Mouse (Mus musculus): ENCODE data around the gene Prr5l. TPM values are rescaled to one million over a fixed set of nuclear protein-coding genes. Genes with fewer than 3 reads are reported as not detected.
A peak's percentile ranks its signal among the peaks of the same experiment; 100 is the strongest.

The Prr5l gene
- polyA plus RNA-seq, 2 experiments, result 1.4 to 1.7 TPM

DNA sequence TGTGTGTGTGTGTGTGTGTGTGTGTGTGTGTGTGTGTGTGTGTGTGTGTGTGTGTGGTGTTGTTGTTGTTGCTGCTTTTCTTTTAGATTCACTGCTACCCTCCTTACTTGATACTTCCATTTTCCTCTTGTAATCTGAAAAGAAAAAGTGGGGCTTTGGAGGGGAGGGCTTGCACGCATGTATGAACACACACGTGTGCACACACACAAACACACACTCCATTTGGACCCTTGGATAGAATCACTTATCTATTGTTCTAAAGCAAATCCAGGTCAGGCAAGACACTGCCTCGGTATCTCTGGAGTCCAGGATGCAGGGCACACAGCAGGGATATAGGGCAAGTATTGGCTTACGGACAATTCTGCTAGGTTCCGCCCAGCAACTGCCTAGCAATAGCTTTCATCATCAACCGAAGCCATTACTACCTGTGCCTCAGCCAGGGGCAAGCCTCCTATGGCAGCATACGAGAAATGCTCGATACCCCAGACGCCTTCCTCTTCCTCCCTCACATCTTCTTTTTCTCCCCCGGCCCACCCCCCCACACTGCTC is 159.4 kb downstream of the Prr5l start:
- no peaks in the 10 kb centered on the region for H3K9me3 ChIP-seq (ENCODE audit: control insufficient read depth, low read length)

DNA sequence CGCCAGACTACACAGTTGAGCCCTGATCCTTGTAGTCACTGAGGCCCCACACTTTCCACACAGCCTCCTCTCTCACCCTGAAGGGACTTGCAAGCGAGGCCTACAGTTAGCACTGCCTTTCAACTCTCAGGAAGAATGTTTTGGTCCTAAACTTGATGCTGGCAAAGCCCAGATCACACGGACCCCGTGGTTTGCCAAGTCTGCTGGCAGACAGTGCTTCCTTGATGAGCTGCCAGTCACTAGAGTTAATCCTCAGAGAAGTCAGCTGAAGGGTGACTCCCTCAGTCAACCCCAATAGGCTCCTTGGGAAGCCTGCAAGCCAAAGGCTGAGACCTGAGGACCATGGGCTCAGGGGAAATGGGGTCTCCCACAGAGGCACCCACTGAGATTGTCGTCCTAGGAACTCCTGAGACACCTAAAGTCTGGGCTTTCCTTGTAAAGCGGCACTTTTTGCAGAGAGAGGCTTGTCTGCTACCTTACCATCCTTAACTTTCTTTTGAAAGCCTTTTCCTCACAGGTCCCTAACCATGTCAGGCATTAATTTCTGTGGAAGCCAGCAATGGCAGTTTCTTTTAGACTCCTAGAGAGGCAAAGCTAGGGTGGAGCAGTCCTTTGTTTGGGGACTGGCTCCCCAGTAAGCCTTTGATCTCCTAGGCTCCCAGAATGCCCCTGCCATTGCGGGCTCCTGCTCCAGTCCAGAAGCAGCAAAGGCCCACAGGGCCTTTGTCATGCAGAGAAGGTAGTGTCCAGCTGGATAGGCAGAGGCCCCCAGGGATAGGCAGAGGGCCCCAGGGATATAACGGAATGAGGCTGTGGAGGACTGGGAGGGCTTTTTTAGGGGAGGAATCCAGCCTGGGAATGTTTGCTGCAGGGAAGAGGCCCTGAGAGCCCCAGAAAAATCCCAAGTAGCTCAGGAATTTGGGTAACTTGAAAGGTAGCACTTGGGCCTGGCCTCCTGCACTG is 160.2 kb downstream of the Prr5l start:
- TF ChIP-seq CTCF (IDR thresholded peaks at IDR 0.05; ENCODE audit: low read depth), result no peak
- no peak for TF ChIP-seq EP300 (IDR thresholded peaks at IDR 0.05; ENCODE audit: low read depth)
- DNase-seq (ENCODE audit: low read depth in 3 of 3, low spot score in 3 of 3), result no peak
- H3K4me1 ChIP-seq (replicated peaks; ENCODE audit: control insufficient read depth in 2 of 2, insufficient read depth in 2 of 2, low read length in 1 of 2), result no peaks in the 10 kb centered on the region
- H3K4me3 ChIP-seq (ENCODE audit: insufficient read depth in 1 of 2, low read depth in 2 of 2, low read length in 2 of 2), result no peak overlapping the region
- H3K27me3 ChIP-seq (ENCODE audit: control insufficient read depth, insufficient read depth, low read length), result no peaks in the 10 kb centered on the region
- no peak overlapping the region for H3K27ac ChIP-seq
- H3K36me3 ChIP-seq (replicated peaks; ENCODE audit: control insufficient read depth, insufficient read depth, low read depth), result no peaks in the 10 kb centered on the region
- ATAC-seq (ENCODE audit: insufficient read depth), result no peak
- no peak overlapping the region for H3K4me2 ChIP-seq (ENCODE audit: low read depth)
- H3K9me3 ChIP-seq (ENCODE audit: control insufficient read depth, low read length), result no peaks in the 10 kb centered on the region
- 47% methylated on average over 8 of the region's 8 CpGs for WGBS (ENCODE audit: insufficient replicate concordance)
- H3K9ac ChIP-seq (replicated peaks), result no peak overlapping the region

More for the DNA sequence above, 159.4 kb downstream of the Prr5l start:
- no peak overlapping the region for H3K27ac ChIP-seq
- no peaks in the 10 kb centered on the region for H3K36me3 ChIP-seq (replicated peaks; ENCODE audit: control insufficient read depth, insufficient read depth, low read depth)
- TF ChIP-seq EP300 (IDR thresholded peaks at IDR 0.05; ENCODE audit: low read depth) (no peak), CTCF (IDR thresholded peaks at IDR 0.05; ENCODE audit: low read depth) (no peak)
- H3K4me1 ChIP-seq (replicated peaks; ENCODE audit: control insufficient read depth in 2 of 2, insufficient read depth in 2 of 2, low read length in 1 of 2), result no peaks in the 10 kb centered on the region
- no peak overlapping the region for H3K4me2 ChIP-seq (ENCODE audit: low read depth)
- no peaks in the 10 kb centered on the region for H3K27me3 ChIP-seq (ENCODE audit: control insufficient read depth, insufficient read depth, low read length)
- WGBS (ENCODE audit: insufficient replicate concordance), result 70% methylated on average over 10 of the region's 10 CpGs
- H3K9ac ChIP-seq (replicated peaks), result no peak overlapping the region
- ATAC-seq (ENCODE audit: insufficient read depth) (no peak), DNase-seq (ENCODE audit: low read depth in 3 of 3, low spot score in 3 of 3) (no peak)
- no peak overlapping the region for H3K4me3 ChIP-seq (ENCODE audit: insufficient read depth in 1 of 2, low read depth in 2 of 2, low read length in 2 of 2)

GRCm38 (mm10) chr2:101721835-101722234 is 161.0 kb downstream of the Prr5l start:
- Histone ChIP-seq H3K4me3 (ENCODE audit: insufficient read depth in 1 of 2, low read depth in 2 of 2, low read length in 2 of 2) (no peak overlapping the region), H3K36me3 (replicated peaks; ENCODE audit: control insufficient read depth, insufficient read depth, low read depth) (no peaks in the 10 kb centered on the region), H3K27me3 (ENCODE audit: control insufficient read depth, insufficient read depth, low read length) (no peaks in the 10 kb centered on the region), H3K4me2 (ENCODE audit: low read depth) (no peak overlapping the region), H3K9ac (replicated peaks) (no peak overlapping the region), H3K4me1 (replicated peaks; ENCODE audit: control insufficient read depth in 2 of 2, insufficient read depth in 2 of 2, low read length in 1 of 2) (no peaks in the 10 kb centered on the region), H3K27ac (no peak overlapping the region), H3K9me3 (ENCODE audit: control insufficient read depth, low read length) (no peaks in the 10 kb centered on the region)
- ATAC-seq (ENCODE audit: insufficient read depth) (no peak), DNase-seq (ENCODE audit: low read depth in 3 of 3, low spot score in 3 of 3) (no peak)
- 49% methylated on average over 4 of the region's 4 CpGs for WGBS (ENCODE audit: insufficient replicate concordance)
- TF ChIP-seq CTCF (IDR thresholded peaks at IDR 0.05; ENCODE audit: low read depth), result no peak
- TF ChIP-seq EP300 (IDR thresholded peaks at IDR 0.05; ENCODE audit: low read depth), result no peak

DNA sequence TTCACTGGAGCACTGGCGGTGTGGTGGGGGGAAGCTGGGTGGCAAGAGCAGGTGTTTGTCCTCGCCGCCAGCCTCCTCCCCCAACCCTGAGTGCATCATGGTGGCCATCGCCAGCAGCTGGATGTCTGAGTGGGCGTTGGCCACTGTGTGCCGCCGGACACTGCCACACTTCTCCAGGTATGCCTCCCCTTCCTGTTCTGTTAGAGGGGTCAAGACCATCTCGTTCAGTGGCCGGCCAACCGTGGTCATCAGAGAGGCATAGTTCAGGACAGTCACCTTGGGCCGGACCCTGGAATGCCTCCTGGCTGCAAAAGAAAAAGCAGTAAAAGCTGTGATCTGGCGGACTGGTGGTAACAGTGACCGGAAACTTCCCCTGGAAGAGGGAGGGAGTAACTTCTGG is 165.7 kb downstream of the Prr5l start:
- no peak for ATAC-seq (ENCODE audit: insufficient read depth)
- no peak overlapping the region for H3K27ac ChIP-seq
- no peak for DNase-seq (ENCODE audit: low read depth in 3 of 3, low spot score in 3 of 3)
- no peak for TF ChIP-seq CTCF (IDR thresholded peaks at IDR 0.05; ENCODE audit: low read depth)
- TF ChIP-seq EP300 (IDR thresholded peaks at IDR 0.05; ENCODE audit: low read depth), result no peak
- H3K9me3 ChIP-seq (ENCODE audit: control insufficient read depth, low read length), result no peaks in the 10 kb centered on the region
- no peaks in the 10 kb centered on the region for H3K4me1 ChIP-seq (replicated peaks; ENCODE audit: control insufficient read depth in 2 of 2, insufficient read depth in 2 of 2, low read length in 1 of 2)
- H3K9ac ChIP-seq (replicated peaks), result no peak overlapping the region
- no peaks in the 10 kb centered on the region for H3K27me3 ChIP-seq (ENCODE audit: control insufficient read depth, insufficient read depth, low read length)
- no peak overlapping the region for H3K4me2 ChIP-seq (ENCODE audit: low read depth)
- H3K36me3 ChIP-seq (replicated peaks; ENCODE audit: control insufficient read depth, insufficient read depth, low read depth), result no peaks in the 10 kb centered on the region
- no peak overlapping the region for H3K4me3 ChIP-seq (ENCODE audit: insufficient read depth in 1 of 2, low read depth in 2 of 2, low read length in 2 of 2)
- whole genome bisulfite sequencing (ENCODE audit: insufficient replicate concordance), result 72% methylated on average over 13 of the region's 13 CpGs

DNA sequence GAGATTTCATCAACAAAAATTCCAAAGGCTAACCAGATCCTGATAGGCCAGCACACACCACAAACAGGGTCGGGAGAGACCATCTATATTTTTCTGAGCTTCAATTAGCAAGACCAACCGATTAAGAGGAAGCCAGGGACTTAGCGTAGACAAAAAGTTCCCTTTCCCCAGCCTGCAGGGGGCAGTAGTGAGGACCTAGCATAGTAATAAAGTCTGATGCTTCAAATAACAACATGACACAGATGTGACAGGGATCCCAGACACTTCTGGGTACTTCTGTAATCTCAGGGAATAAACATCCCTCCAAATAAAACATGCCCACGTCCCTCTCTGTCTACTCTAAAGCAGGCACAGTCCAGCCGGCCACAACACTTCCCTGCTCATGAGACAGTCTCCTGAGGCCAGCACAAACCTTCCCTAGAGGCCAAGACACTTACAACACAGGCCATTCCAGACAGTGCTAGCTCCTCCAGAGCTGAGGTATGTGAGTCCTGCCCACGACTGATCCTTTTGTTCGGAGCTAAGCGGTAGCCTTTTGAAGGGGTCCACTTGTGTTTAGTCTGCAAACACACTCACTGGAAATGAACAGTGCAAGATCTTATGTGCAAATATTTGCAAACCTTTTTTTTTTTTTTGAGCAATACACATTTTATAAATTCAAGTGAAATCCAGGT is 167.0 kb downstream of the Prr5l start:
- DNase-seq (ENCODE audit: low read depth in 3 of 3, low spot score in 3 of 3) (peak in 1 of 3 experiments; percentile 12), ATAC-seq (ENCODE audit: insufficient read depth) (no peak)
- Histone ChIP-seq H3K4me3 (ENCODE audit: insufficient read depth in 1 of 2, low read depth in 2 of 2, low read length in 2 of 2) (no peak overlapping the region), H3K27ac (no peak overlapping the region), H3K4me2 (ENCODE audit: low read depth) (no peak overlapping the region), H3K4me1 (replicated peaks; ENCODE audit: control insufficient read depth in 2 of 2, insufficient read depth in 2 of 2, low read length in 1 of 2) (no peaks in the 10 kb centered on the region; a peak in 1 of 4 replicates), H3K9ac (replicated peaks) (no peak overlapping the region), H3K9me3 (ENCODE audit: control insufficient read depth, low read length) (no peaks in the 10 kb centered on the region), H3K27me3 (ENCODE audit: control insufficient read depth, insufficient read depth, low read length) (no peaks in the 10 kb centered on the region), H3K36me3 (replicated peaks; ENCODE audit: control insufficient read depth, insufficient read depth, low read depth) (no peaks in the 10 kb centered on the region)
- TF ChIP-seq EP300 (IDR thresholded peaks at IDR 0.05; ENCODE audit: low read depth), result no peak
- TF ChIP-seq CTCF (IDR thresholded peaks at IDR 0.05; ENCODE audit: low read depth), result peak; percentile 63
- WGBS (ENCODE audit: insufficient replicate concordance), result 53% methylated on average over 8 of the region's 8 CpGs
